Mouse (Mus musculus): ENCODE measurements around the gene Plscr3.
A peak's percentile ranks its signal among the peaks of the same experiment; 100 is the strongest.

Plscr3 gene

DNA sequence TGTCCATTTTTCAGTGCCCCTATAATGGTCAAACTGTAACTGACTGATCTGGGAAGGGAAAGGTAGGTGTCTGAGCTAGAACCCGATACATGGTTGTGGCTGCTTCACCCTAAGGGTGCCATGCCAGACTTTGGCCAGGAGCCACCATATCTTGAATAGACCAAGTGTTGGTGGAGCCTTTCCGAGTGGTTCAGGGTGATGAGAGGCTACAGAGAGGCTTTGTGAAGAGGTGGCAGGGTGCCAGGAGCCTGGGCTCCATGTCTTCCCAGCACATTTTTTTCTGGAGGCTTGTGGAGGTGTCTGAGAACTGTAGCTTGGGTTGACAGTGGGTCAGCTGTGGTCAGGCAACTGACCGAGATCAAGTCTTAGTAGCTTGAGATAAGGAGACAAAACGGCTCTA is 45.3 kb downstream of the Plscr3 start:
- no peak for DNase-seq (ENCODE audit: low read depth, low spot score)

DNA sequence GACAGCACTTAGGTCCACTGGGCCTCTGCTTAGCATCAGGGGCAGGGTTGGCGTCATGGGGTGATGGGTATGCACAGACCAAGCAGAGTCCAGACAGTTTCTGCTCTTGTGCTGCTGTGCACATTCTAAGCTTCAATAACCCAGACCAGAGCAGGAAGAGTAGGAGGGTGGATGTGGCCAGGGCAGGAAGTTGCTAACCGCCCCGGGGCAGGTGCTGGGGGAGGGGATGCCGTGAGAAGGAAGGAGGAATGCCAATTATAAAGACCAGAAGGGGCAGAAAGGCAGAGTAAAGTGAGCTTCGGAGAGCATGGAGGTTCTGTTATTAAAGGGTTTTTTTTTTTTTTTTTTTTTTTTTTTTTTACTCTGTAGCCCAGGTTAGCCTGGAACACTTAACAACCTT is 48.5 kb downstream of the Plscr3 start:
- DNase-seq (ENCODE audit: low read depth, low spot score): no peak

GRCm38 (mm10) chr11:69895291-69895690 is 49.1 kb downstream of the Plscr3 start, which contains the start of gene Acap1:
Gene Acap1, minus strand, starts transcription at chr11:69895539.
- no peak for DNase-seq (ENCODE audit: low read depth, low spot score)

DNA sequence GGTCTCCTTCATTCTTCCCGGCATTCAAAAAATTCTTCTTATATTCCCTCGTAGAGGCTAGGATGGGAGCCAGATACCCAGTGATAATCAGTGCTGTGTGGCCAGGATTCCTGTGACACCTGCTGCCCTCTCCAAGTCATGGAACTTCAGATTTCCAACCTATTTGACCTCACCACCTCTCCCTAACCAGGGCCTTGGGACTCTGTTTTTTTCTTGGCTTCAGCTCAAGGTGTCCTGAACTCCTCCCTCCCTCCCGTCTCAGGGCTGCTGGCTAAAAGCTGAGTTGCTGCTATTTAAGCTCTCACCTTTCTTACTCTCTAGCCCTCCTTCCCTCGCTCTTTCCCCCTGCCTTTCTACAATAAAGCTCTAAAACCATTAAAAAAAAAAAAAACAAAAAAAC is 53.7 kb downstream of the Plscr3 start:
- DNase-seq (ENCODE audit: low read depth, low spot score): no peak

DNA sequence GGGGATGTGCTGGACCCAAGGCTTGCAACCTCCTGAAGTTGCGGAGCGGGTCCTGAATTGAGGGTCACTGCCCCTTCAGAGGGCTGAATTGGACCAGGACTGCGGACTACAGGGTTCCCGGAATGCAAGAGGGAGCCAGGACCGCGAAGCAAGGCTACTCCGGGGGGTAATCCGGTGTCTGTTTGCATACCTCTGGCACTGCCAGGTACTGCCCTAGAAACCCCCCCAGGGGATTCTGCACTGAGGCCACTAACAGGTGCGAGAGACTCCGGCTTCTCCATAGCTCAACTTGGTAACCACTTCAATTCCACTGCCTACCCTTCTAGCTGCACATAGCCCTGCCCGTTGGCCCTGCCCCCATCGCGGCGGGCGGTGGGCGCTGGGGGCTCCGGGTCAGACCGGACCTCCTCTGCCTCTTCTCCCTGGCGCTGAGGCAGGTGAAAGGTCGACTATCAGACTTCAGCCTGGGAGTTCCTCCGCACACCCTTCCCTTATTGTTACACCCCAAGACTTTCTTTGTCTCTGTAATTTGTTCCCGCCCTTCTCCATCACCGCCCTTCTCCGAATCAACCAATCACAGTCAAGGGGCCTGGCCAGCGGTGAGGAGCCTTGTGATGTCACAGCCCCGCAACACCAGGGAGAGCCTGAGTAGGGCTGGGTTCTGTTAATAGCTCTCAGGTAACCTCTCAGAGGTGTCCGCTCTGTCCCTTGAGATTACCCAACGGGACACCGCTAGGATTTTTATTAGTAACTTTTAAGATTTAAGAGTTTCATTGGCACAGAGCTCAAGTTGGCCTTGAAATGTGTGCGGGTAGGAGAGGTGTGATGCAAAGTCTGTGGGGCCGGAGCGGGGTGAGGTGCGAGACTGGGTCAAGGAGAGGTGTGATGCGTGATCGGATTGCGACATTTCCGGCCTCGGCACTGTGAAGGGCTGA is 54.6 kb downstream of the Plscr3 start, which contains the start of the genes 2810408A11Rik and Neurl4:
Gene 2810408A11Rik (minus strand): TSS at position 517 of the 935 bp plus-strand sequence.
Gene Neurl4 (plus strand): TSS at position 602 of the 935 bp plus-strand sequence.
- peak; percentile 97 for DNase-seq (ENCODE audit: low read depth, low spot score)

GRCm38 (mm10) chr11:69901406-69901846 is 55.2 kb downstream of the Plscr3 start:
- peak; percentile 99 for DNase-seq (ENCODE audit: low read depth, low spot score)
